Mouse (Mus musculus) urinary bladder, adult 2 months (tissue): Measurements from ENCODE around the gene Riok2. TPM values are rescaled to one million over a fixed set of nuclear protein-coding genes. Genes with fewer than 3 reads are reported as not detected.
"Not testable (repeated sequence)": the region's sequence is repeated elsewhere in the genome, so short reads cannot be mapped to it uniquely, and the experiment has no call there.

Experiments
- DNase-seq: peaks from one replicate; pipeline ENCODE4 v3.0.0; 2022; ENCODE audit warnings: low spot score
- polyA plus RNA-seq: library from polyadenylated mRNA; depleted of rRNA; stranded (reverse); fragments of >200 nt; gene quantifications from 2 replicates; pipeline ENCODE4 v1.2.3, GENCODE M21; 2012; rRNA removed

Gene Riok2
- polyA plus RNA-seq: 25.1 and 32.0 TPM in 2 replicates

GRCm38 (mm10) chr17:17373918-17374910, at the start of gene Riok2:
Riok2 (plus strand) TSS chr17:17374309.
- DNase-seq: peak; percentile 72

- DNase-seq: not testable (repeated sequence)
Measured at GRCm38 (mm10) chr17:17326022-17326421, 48.1 kb upstream of the Riok2 start.

GRCm38 (mm10) chr17:17326636-17327035, 47.5 kb upstream of the Riok2 start:
- DNase-seq: no peak

GRCm38 (mm10) chr17:17345374-17346183, 28.5 kb upstream of the Riok2 start:
- DNase-seq: not testable (repeated sequence)

- not testable (repeated sequence) for DNase-seq
Measured at GRCm38 (mm10) chr17:17346281-17346680, 27.8 kb upstream of the Riok2 start.

GRCm38 (mm10) chr17:17373550-17373917, 575 bp upstream of the Riok2 start:
- no peak for DNase-seq

GRCm38 (mm10) chr17:17375581-17375980, 1.5 kb downstream of the Riok2 start:
- no peak for DNase-seq

- DNase-seq: no peak
Measured at GRCm38 (mm10) chr17:17383703-17384102, 9.6 kb downstream of the Riok2 start.

- DNase-seq: no peak
Measured at GRCm38 (mm10) chr17:17384502-17384901, 10.4 kb downstream of the Riok2 start.

GRCm38 (mm10) chr17:17386117-17386516, 12.0 kb downstream of the Riok2 start:
- DNase-seq: no peak

- DNase-seq: no peak
Measured at GRCm38 (mm10) chr17:17391823-17392222, 17.7 kb downstream of the Riok2 start.

- no peak for DNase-seq
Measured at GRCm38 (mm10) chr17:17392863-17393262, 18.8 kb downstream of the Riok2 start.

- DNase-seq: no peak
Measured at GRCm38 (mm10) chr17:17393300-17393699, 19.2 kb downstream of the Riok2 start.

- no peak for DNase-seq
Measured at GRCm38 (mm10) chr17:17394336-17394735, 20.2 kb downstream of the Riok2 start.

- no peak for DNase-seq
Measured at GRCm38 (mm10) chr17:17396869-17397268, 22.8 kb downstream of the Riok2 start.

- DNase-seq: no peak
Measured at GRCm38 (mm10) chr17:17398664-17399063, 24.6 kb downstream of the Riok2 start.

- no peak for DNase-seq
Measured at GRCm38 (mm10) chr17:17402222-17403004, 28.3 kb downstream of the Riok2 start, which contains the start of gene Lix1. Lix1 (plus strand) TSS chr17:17402672.

GRCm38 (mm10) chr17:17403038-17403437, 28.9 kb downstream of the Riok2 start:
- no peak for DNase-seq

GRCm38 (mm10) chr17:17403578-17404112, 29.5 kb downstream of the Riok2 start:
- DNase-seq: no peak

- no peak for DNase-seq
Measured at GRCm38 (mm10) chr17:17404811-17405544, 30.9 kb downstream of the Riok2 start.

GRCm38 (mm10) chr17:17405606-17406005, 31.5 kb downstream of the Riok2 start:
- DNase-seq: no peak
